Mouse (Mus musculus) liver, embryonic 16.5 days (tissue): ENCODE measurements around the gene Arl16. TPM values are rescaled to one million over a fixed set of nuclear protein-coding genes. Genes with fewer than 3 reads are reported as not detected.
A peak's percentile ranks its signal among the peaks of the same experiment; 100 is the strongest.

ENCODE experiments used
- ATAC-seq: fragments of 200-750 bp; cut with Nextera tagmentation; 2 replicates; pipeline ENCODE4 v1.8.0; 2017; ENCODE audit warnings: low read depth, mild to moderate bottlenecking, moderate number of reproducible peaks, moderate library complexity
- H3K27ac ChIP-seq: fragments of 300-500 bp; sonication (generic); 2 replicates; pipeline ENCODE4 v1.5.1; 2014; ENCODE audit warnings: mild to moderate bottlenecking, low read length
- H3K27me3 ChIP-seq: fragments of 300-500 bp; sonication (generic); 2 replicates; pipeline ENCODE4 v1.6.1; 2014; ENCODE audit warnings: low read depth, low read length, mixed read lengths; ENCODE audit not compliant: control insufficient read depth, insufficient read depth
- H3K36me3 ChIP-seq: fragments of 300-500 bp; sonication (generic); 2 replicates; pipeline ENCODE4 v1.6.1; 2014; ENCODE audit warnings: mild to moderate bottlenecking; ENCODE audit not compliant: control insufficient read depth, insufficient read depth
- H3K4me1 ChIP-seq: fragments of 300-500 bp; sonication (generic); 2 replicates; pipeline ENCODE4 v1.6.1; 2014; ENCODE audit warnings: low read depth, low read length, mixed read lengths; ENCODE audit not compliant: control insufficient read depth
- H3K4me2 ChIP-seq: fragments of 300-500 bp; sonication (generic); 2 replicates; pipeline ENCODE4 v1.6.1; 2014; ENCODE audit warnings: low read depth, low read length, mixed read lengths
- H3K4me3 ChIP-seq: fragments of 300-500 bp; sonication (generic); 2 replicates; pipeline ENCODE4 v1.5.1; 2014; ENCODE audit warnings: low read depth, mild to moderate bottlenecking, low read length
- H3K9ac ChIP-seq: fragments of 300-500 bp; sonication (generic); 2 replicates; pipeline ENCODE4 v1.6.1; 2014; ENCODE audit warnings: low read depth, low read length
- H3K9me3 ChIP-seq: fragments of 300-500 bp; sonication (generic); replicated peaks from 2 replicates; pipeline ENCODE4 v1.6.1; 2016; ENCODE audit warnings: low read length; ENCODE audit not compliant: control insufficient read depth
- WGBS: fragments of 180-500 bp; shearing (Covaris S2); extraction: QIAGEN DNeasy Blood & Tissue Kit; methylation state at CpG from one replicate; pipeline ENCODE4 v1.1.7; 2014; ENCODE audit not compliant: insufficient replicate concordance; 5-methylcytosine and 5-hydroxymethylcytosine counted together
- polyA plus RNA-seq: library from polyadenylated mRNA; unstranded; fragments of >200 nt; fragmentation: Nextera tagmentation; extraction: Ambion mirVana; gene quantifications from 2 replicates; pipeline ENCODE4 v1.2.1, GENCODE M21; 2015

The Arl16 gene
- polyA plus RNA-seq, 1 experiment from 2014 or later: 12.4 TPM

DNA sequence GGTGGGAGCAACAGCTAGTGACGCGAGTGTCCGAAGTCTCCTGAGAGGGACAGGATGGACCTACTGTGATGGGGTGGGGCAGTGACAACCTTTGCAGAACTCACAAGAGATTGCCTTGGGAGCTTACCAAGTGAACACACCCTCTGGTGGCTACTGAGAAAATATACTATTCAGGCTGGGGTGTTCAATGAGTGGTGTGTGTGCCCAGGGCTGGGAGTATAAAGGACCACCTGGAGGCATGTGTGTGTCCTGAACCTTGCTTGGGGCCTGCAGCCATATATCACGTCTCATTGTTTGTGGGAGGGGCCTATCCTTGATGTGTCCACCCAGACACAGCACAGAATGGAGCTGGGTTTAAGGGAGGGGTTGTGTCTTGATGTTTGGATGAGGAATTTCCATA, 21.1 kb upstream of the Arl16 start:
- no peak overlapping the region for H3K27ac ChIP-seq
- 69% methylated on average over 4 of the region's 4 CpGs for WGBS
- H3K9me3 ChIP-seq: no peaks in the 10 kb centered on the region
- no peak overlapping the region for H3K4me2 ChIP-seq
- no peak for ATAC-seq
- peaks cover 56% of the 10 kb centered on the region for H3K4me1 ChIP-seq
- H3K4me3 ChIP-seq: no peak overlapping the region
- H3K9ac ChIP-seq: no peak overlapping the region
- H3K27me3 ChIP-seq: no peaks in the 10 kb centered on the region
- peaks cover 11% of the 10 kb centered on the region for H3K36me3 ChIP-seq

DNA sequence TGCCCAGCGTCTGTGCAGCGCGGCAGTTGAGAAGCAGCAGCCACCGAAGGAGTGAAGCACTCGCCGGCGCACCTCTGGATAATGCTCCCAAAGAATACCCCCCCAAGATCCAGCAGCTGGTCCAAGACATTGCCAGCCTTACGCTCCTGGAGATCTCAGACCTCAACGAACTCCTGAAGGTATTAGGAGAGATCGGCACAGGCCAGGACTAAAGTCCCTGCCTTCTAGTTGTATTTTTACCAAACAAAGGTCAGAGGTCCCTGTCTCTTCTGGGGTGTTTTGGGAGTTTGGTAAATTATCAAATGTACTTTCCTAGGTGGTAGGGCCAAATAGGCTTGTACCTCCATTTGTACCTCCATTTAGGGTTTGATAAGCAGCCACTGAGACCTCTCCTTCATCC, 17.8 kb upstream of the Arl16 start:
- peaks cover 32% of the 10 kb centered on the region for H3K36me3 ChIP-seq
- H3K4me1 ChIP-seq: peaks cover 30% of the 10 kb centered on the region
- H3K9ac ChIP-seq: peak overlapping the region; percentile 84
- no peaks in the 10 kb centered on the region for H3K9me3 ChIP-seq
- peak overlapping the region; percentile 95 for H3K4me3 ChIP-seq
- 4% methylated on average over 10 of the region's 10 CpGs for WGBS
- H3K27ac ChIP-seq: peak overlapping the region; percentile 72
- H3K27me3 ChIP-seq: no peaks in the 10 kb centered on the region
- H3K4me2 ChIP-seq: peak overlapping the region; percentile 89
- ATAC-seq: no peak

DNA sequence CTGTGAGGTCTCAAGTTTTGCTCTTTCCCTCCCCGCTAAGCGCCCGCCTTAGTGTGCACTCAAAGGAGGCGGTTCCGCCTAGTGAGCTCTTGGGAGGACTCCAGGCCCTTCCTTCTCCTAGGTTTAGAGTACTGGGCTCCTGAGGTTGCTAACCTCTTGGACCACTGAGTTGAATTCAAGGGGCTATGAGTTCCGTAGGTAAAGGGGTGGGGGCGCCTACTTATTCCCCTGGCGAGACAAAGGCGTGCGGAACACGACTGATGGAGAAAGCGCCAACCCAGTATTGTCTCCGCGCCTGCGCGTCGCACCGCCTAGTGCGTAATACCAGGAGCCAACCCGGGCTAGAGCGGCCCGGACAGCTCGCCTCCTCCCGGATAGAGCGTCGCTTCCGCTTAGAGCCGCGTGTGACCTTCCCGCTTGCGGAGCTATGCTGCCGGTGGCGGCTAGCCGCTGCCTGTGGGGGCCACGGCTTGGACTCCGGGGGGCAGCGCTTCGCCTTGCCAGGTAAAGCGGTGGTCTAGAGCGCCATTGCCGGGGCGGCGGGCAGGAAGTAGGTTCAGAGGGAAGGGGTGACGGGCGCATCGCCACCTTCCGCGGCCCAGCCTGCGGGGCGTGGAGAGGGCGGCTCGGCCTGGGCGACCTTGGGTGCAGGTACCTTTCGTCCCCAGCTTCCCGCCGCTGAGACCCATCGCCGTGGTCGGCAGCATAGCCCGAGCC, 17.0 kb upstream of the Arl16 start, which contains the start of gene Mrpl12:
Mrpl12 (plus strand) TSS at position 349 of the 717 bp plus-strand sequence.
- ATAC-seq: peak; percentile 88
- 0% methylated on average over 57 of the region's 60 CpGs for WGBS
- Histone ChIP-seq H3K4me3 (peak within 1 kb of the TSS; percentile 95), H3K9me3 (no peaks in the 10 kb centered on the region), H3K36me3 (peaks cover 39% of the 10 kb centered on the region), H3K9ac (peak within 1 kb of the TSS; percentile 84), H3K4me2 (peak within 1 kb of the TSS; percentile 89), H3K4me1 (peaks cover 27% of the 10 kb centered on the region), H3K27me3 (no peaks in the 10 kb centered on the region), H3K27ac (peak within 1 kb of the TSS; percentile 72)

DNA sequence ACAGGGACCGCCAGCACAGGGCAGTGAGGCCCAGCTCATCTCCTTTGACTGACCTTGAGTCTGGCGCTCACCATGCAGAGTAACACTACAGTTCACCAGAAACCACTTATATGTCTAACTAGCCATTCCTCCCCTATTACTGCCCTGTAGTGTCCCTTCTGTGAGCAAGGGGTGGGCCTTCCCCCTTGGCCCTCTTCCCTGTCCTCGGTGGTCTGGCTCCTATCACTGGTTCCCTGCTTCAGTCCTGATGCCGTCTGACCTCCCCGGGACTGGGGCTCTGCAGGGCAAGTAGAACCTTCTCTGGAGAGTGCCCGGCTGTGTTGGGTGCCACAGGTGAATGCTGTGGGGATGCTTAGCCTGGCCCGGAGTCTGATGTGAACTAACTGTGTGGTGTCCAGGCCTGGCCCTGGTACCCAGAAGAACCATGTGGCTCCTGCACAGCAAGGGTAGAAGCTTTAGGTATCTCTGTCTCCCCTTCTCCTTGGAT, 16.1 kb upstream of the Arl16 start:
- no peak for ATAC-seq
- peaks cover 48% of the 10 kb centered on the region for H3K36me3 ChIP-seq
- no peaks in the 10 kb centered on the region for H3K9me3 ChIP-seq
- peak overlapping the region; percentile 65 for H3K27ac ChIP-seq
- H3K27me3 ChIP-seq: no peaks in the 10 kb centered on the region
- H3K4me3 ChIP-seq: peak overlapping the region; percentile 95
- H3K9ac ChIP-seq: peak overlapping the region; percentile 84
- H3K4me2 ChIP-seq: peak overlapping the region; percentile 89
- 87% methylated on average over 7 of the region's 7 CpGs for WGBS
- H3K4me1 ChIP-seq: peaks cover 26% of the 10 kb centered on the region

DNA sequence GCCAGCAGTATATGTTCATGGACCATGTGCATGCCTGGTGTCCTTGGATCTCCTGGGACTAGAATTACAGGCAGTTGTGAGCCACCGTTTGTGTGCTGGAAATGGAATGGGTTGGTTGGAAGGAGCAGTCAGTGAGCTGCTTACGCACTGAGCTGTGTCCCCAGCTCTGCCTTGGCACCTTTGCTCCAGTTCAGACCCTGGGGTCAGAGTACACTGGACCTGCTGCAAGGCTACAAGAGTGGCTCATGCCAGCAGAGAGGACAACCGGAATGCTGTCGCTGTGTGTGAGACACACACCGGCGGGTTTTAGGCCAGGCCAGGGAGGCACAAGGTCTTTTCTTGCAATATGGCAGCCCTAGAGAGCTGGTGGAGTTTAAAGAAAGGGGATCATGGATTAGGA, 4.6 kb upstream of the Arl16 start:
- ATAC-seq: no peak
- H3K9me3 ChIP-seq: no peaks in the 10 kb centered on the region
- no peak overlapping the region for H3K27ac ChIP-seq
- 80% methylated on average over 6 of the region's 6 CpGs for WGBS
- H3K36me3 ChIP-seq: peaks cover 40% of the 10 kb centered on the region
- H3K4me2 ChIP-seq: no peak overlapping the region
- H3K9ac ChIP-seq: no peak overlapping the region
- H3K4me3 ChIP-seq: no peak overlapping the region
- no peaks in the 10 kb centered on the region for H3K27me3 ChIP-seq
- peaks cover 11% of the 10 kb centered on the region for H3K4me1 ChIP-seq

DNA sequence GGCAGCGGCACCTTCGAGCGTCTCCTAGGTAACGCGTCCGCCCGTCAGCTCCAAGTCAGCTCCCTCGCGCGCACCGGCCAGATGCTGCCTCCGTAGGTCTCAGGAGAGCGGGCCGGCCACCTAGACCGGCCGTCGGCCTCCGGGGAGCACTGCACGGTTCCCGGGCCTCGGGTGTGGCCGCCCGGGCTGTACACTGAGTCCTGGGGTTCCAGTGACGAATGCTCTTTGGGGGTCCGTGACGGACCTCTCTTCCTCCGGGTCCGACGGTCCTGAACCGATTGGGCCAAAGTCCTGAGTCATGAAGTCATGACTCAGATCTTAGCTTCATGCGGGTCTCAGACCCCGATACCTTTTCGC, 307 bp upstream of the Arl16 start:
- H3K4me2 ChIP-seq: peak overlapping the region; percentile 94
- peaks cover 18% of the 10 kb centered on the region for H3K36me3 ChIP-seq
- peak overlapping the region; percentile 75 for H3K27ac ChIP-seq
- H3K9ac ChIP-seq: peak overlapping the region; percentile 91
- ATAC-seq: peak; percentile 46
- H3K9me3 ChIP-seq: no peaks in the 10 kb centered on the region
- no peaks in the 10 kb centered on the region for H3K27me3 ChIP-seq
- H3K4me1 ChIP-seq: peaks cover 23% of the 10 kb centered on the region
- peak overlapping the region; percentile 96 for H3K4me3 ChIP-seq
- under 1% methylated on average over 33 of the region's 33 CpGs for WGBS

DNA sequence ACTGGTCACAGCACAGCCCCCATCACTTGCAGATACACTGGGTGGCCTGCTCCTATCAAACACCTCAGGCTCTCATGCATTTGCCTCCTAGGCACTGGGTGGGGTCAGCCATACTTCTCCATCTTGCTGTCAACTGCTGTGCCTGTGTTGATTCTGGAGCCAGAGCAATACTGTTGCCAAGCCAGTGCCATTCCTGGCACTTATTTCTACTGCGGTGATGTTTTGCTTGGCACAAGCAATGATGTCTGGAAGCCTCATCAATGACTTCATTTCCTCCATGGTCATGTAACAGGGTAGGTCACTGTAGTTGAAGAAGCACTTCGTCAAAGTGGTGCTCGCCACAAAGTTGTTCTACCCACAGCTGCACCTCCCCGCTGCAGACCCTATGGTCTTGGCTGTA, 1.9 kb downstream of the Arl16 start:
- ATAC-seq: no peak
- no peaks in the 10 kb centered on the region for H3K27me3 ChIP-seq
- peaks cover 14% of the 10 kb centered on the region for H3K36me3 ChIP-seq
- peaks cover 23% of the 10 kb centered on the region for H3K4me1 ChIP-seq
- no peak overlapping the region for H3K9ac ChIP-seq
- H3K27ac ChIP-seq: no peak overlapping the region
- WGBS: 72% methylated on average over 4 of the region's 4 CpGs
- H3K4me3 ChIP-seq: no peak overlapping the region
- no peak overlapping the region for H3K4me2 ChIP-seq
- no peaks in the 10 kb centered on the region for H3K9me3 ChIP-seq

DNA sequence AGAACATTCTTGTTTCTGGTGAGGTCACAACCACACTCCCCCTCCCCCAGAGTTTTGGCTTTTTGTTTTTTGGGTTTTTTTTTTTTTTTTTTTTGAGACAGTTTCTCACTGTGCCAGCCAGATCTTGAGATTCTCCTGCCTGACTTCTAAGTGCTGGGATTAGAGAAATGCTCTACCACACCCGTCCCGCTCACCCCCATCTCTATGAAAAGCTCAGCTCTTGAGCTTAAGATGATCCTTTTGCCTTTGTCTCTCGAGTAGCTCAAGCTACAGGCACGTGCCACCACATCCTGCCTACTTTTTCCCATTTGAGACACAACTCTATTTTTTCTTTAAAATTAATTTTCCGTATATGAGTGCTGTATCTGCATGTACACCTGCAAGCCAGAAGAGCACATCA, 3.0 kb downstream of the Arl16 start:
- H3K27me3 ChIP-seq: no peaks in the 10 kb centered on the region
- no peak for ATAC-seq
- no peak overlapping the region for H3K4me3 ChIP-seq
- peaks cover 26% of the 10 kb centered on the region for H3K4me1 ChIP-seq
- no peaks in the 10 kb centered on the region for H3K9me3 ChIP-seq
- 72% methylated on average over 5 of the region's 5 CpGs for WGBS
- H3K9ac ChIP-seq: no peak overlapping the region
- H3K4me2 ChIP-seq: no peak overlapping the region
- peaks cover 10% of the 10 kb centered on the region for H3K36me3 ChIP-seq
- no peak overlapping the region for H3K27ac ChIP-seq

DNA sequence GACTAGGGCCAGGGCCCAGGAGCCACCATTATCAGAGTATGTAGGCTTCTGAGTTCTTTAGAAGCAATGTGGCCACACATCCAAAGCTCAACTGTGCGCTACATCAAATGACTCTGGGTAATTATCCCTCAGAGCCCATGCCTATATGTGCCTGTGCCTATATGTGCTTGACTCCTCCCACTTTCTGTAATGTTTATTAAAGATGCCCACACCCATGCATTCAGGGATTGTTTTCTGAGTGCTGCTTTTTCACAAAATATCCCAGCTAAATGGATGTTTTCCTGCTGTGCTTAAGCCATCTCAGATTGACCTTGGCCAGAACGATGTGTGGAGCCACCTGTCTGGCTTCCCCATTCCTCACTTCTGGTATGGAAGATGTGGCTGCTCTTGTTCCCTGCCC, 3.9 kb downstream of the Arl16 start:
- H3K27me3 ChIP-seq: no peaks in the 10 kb centered on the region
- WGBS: 80% methylated on average over 2 of the region's 2 CpGs
- no peak overlapping the region for H3K4me2 ChIP-seq
- ATAC-seq: no peak
- no peak overlapping the region for H3K9ac ChIP-seq
- no peak overlapping the region for H3K27ac ChIP-seq
- H3K4me1 ChIP-seq: peaks cover 30% of the 10 kb centered on the region
- peaks cover 8% of the 10 kb centered on the region for H3K36me3 ChIP-seq
- no peaks in the 10 kb centered on the region for H3K9me3 ChIP-seq
- H3K4me3 ChIP-seq: no peak overlapping the region
